Mouse (Mus musculus) splenic B cell, adult 2 months (primary cell): ENCODE measurements at regions not wholly inside any gene's neighbourhood (a gene's known extent, or its start where the extent isn't known, plus 50 kb on each side); places are given as distances from the start of the nearest gene placed in this dataset.

ENCODE experiments used
- DNase-seq: peaks from one replicate; pipeline ENCODE4 v3.0.0-alpha.2; 2011; ENCODE audit warnings: low read depth, low spot score
- H3K27me3 ChIP-seq: 2 replicates; pipeline ENCODE4 v1.6.1; 2012; ENCODE audit warnings: mild to moderate bottlenecking, low read length, moderate library complexity, mixed read lengths; ENCODE audit not compliant: control insufficient read depth, poor library complexity, insufficient read depth, severe bottlenecking
- H3K36me3 ChIP-seq: 2 replicates; pipeline ENCODE4 v1.6.1; 2012; ENCODE audit warnings: mild to moderate bottlenecking, low read length, moderate library complexity, mixed read lengths; ENCODE audit not compliant: control insufficient read depth, poor library complexity, insufficient read depth, severe bottlenecking

DNA sequence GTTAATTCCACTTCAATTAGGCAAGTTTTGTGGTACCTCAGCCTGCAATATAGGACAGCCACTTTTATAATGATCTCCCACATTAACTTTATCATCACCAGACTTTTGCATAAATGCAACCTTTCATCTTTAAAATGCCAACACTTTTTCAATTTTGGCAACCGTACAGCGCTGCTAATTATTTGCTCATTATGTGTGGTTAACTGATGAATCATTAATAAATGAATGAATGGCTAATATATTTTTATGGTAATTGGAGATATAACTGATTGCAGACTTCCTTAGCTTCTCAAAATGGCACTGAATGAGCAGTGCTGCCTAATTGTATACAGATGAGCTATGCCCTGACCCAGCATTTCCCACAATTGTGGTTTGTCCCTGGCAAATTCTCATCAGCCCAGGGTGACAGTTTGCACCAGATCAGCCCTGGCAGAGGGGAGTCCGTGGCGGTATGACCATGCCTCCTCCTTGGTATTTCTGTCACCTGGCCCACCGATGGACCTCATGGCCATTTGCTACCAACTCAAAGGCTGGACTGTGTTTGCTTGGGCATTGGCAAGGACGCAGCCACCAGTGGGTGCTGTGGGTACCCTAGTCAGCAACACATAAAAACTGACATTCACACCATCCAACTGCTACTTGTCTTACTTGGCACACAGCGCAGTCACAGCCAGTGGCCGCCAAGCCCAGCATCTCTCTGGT is 173.7 kb upstream of the Lmo4 start:
- H3K27me3 ChIP-seq: no peaks in the 10 kb centered on the region
- no peak for DNase-seq
- no peaks in the 10 kb centered on the region for H3K36me3 ChIP-seq

DNA sequence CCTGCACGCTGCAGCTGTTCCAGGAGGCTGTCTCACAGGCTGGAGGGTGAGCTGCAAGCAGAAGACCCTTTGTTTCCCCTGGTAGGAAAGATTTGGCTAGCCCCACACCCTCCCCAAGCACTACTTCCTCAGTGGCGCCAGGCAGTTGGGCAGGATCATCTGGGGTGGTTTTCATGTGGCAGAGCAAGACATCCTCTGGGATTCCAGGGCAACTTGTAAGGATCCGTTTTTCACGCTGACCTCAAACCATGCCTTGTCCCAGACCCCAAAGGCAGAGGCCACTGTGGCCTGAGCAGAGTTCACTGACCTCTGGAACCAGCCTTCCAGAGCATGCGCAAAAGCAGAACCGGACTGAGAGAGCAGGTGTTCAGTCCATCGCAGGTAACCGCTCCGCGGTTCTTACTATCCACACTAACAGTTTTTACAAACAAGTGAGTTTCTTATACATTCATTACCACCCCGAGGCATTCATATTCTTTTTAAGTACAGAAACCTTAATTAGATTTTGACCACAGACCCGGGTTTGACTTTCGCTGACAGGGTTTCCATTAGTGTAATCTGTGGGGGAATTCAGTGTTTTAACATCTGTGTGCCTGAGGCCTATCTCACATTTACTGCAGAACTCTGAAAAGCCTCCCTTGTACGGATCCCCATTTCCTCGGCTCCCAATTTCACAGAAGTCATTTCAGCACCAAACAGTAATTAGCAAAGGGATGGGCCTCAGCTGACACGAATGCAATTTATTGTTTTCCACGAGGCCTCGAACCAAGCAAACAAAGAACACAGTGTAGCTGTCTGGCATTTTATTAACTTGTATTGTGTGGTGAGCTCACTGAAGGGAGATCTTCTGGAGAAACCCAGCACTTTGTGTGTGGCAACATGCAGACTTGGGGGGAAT is 172.9 kb upstream of the Lmo4 start:
- Histone ChIP-seq H3K27me3 (no peaks in the 10 kb centered on the region), H3K36me3 (no peaks in the 10 kb centered on the region)
- no peak for DNase-seq

DNA sequence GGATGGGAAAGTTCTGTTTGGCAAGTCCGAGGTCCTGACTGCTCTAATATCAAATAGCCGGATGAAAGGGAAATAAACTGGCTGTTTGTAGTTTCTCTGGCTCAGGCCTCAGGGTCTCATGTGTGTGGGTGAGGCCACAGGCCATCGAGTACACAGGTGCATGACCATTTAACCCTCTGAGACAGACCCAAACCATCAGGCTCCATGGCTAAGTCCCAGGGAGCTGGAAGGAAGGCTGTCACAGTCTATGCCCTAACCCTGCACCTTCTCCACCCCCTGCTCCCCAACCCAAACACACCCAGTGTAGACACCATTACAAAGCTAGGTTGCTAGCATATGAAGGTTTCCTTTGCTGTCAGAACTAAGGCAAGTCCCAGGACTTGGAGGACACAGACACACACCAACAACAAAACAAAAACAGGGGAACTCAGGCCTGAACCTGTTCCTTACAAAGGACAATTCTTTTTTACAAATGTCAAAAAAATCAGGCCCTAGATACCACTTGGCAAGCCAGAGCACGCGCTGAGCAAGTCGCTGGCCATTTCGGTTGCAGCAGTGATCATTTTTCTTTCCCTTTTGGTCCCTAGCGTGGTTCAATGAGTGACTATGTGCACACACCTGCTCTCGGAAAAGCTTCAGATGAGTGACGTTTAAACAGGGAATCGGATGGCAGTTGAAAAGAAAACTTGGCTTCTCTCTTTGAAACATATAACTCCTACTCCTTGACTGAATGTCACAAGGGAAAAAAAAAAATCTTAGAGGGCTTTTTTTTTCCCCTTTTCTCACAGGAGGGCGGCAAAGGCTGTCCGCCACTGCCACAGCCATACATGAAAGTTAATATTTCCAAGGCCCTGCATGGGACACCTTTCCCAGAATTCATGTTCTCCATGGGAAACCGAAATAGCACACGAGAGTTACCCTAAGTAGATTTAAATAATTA is 171.7 kb upstream of the Lmo4 start:
- no peak for DNase-seq
- Histone ChIP-seq H3K27me3 (no peaks in the 10 kb centered on the region), H3K36me3 (no peaks in the 10 kb centered on the region)

DNA sequence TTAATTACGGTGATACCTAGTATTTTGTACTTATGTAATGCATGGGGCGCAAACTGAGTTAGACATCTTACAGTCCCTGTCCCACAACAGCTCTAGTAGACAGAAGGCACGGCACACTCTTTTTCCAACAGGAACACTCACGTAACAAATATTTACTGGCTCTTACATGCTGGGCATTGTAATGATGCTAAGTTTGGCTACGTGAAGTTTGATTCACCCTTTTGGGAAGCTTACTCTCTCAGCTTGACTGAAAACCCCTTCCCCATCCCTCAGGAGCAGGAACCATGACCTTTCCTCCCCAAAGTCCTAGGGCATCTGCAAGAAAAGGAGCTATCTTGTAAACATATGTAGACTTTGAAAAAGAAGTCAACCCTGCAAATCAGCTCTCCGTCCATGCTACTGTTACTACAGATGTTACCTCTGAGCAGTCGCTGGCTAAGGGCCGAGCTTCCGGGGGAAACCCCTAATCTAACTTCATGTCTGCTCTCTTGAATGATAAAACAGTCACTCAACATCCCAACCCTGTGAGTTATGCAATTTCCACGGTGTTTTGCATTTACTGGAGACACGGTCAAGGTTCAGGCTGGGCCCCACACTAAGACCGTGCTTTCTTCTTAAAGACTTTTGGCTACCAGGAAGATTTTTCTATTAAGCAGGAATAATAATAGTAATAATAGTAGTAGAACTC is 170.8 kb upstream of the Lmo4 start:
- no peaks in the 10 kb centered on the region for H3K27me3 ChIP-seq
- DNase-seq: no peak
- H3K36me3 ChIP-seq: no peaks in the 10 kb centered on the region

DNA sequence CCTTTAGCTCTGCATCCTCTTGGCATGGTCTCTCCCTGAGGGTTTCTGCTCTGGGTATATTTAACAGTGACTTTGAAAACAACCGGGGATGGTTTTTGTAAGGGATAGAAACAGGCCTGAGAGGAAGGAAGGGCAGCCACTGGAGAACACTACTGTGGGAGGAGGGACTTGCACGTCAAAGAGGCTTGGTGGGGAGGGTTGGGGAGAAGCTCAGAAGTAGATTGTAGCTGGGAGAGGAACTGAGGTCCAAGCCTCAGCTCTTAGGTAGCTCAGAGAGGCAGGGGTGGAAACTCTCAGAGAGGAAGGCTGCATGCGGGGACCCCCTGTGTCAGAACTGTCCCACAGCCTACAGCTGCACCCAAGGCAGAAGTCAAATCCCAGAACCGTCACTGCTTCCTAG is 163.3 kb upstream of the Lmo4 start:
- Histone ChIP-seq H3K27me3 (no peaks in the 10 kb centered on the region), H3K36me3 (no peaks in the 10 kb centered on the region)
- no peak for DNase-seq

DNA sequence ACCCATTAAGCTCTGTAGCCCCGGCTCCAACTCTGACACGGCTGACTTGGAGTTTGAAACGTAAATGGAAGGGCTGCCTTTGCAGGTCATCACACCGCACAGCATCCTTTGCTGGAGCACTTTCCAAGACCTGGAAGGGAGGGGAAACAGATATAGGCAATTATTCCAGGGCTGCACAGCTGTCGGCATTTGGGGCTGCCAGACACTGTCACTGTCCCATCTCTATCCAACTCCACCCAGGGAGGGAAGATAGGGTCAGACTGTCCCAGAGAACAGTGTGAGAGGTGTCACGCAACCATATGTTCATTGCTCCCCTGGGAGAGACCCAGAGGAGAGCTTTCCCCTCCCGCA is 162.7 kb upstream of the Lmo4 start:
- DNase-seq: no peak
- H3K27me3 ChIP-seq: no peaks in the 10 kb centered on the region
- H3K36me3 ChIP-seq: no peaks in the 10 kb centered on the region

DNA sequence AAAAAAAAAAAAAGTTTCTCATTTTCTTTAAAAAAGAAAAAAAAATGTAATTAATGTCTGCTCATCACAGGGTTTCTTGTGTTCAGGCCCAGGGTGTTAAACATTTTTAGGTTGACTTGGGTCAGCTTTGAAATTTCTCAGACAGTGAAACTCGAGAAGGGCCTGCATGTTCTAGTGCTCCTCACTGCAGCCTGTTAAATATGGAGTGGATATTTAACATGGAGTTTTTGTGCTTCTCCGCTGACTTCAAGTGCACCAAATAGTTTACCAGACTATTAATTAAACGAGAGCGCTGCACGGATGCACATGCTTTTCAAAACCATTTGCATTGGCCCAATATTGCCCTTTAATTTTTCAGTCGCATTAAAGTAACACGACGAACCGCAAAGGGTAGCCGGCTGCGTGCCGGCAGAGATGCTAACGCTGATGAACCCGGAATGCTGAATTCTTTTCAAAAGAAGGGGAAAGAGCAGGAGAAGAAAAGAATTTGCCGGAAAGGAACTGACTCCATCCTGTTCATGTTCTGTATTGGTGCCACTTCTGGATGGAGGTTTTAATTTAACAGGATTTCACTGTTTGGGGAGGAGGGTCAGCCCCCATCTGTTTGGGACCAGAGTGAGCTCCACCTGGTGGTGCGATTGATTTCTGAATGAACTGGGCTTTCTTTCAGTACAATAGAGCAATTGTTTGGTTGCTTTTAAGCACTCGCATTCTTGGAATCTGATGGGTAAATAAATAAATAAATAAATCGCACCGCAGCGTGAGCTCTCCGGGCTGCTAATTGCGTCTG is 162.2 kb upstream of the Lmo4 start:
- no peak for DNase-seq
- no peaks in the 10 kb centered on the region for H3K36me3 ChIP-seq
- no peaks in the 10 kb centered on the region for H3K27me3 ChIP-seq

DNA sequence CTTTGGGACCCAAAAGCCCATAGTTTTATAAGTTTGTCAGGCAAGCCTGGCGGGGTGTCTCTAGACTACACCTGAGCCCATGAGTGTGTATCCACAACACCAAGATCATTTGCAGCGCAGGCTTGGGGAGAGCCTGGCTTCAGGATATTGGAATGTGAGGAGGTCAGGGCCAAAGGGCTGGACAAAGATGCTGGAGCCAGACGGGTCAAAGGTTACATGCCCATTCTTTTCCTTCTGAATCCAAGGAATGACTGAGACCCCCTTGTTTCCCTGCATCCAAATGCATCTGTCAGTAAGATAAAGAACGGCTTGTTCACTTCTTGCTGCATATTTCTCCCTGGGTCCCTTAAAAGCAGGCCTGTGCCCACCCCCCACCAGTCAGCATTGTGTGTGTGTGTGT is 160.9 kb upstream of the Lmo4 start:
- no peaks in the 10 kb centered on the region for H3K27me3 ChIP-seq
- no peak for DNase-seq
- no peaks in the 10 kb centered on the region for H3K36me3 ChIP-seq

DNA sequence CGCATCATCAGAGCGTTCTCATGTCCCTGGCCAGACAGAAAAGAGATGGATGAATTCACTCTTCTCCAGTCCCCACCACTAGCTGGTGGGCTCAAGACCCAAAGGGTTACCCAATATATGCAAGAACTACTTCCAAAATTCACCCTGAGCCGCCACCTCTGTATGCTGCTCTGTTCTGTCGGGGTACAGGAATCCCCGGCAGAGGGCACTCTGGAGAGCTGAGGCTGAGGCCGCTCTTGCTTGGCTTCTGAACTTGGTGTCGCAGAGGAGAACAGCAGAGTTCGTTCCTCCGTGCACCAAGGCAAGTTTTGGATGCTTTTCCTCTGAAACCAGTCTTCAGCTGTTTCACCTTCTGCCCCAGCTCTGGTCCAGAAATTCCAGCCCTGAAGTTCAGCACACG is 157.5 kb upstream of the Lmo4 start:
- peak; percentile 32 for DNase-seq
- H3K27me3 ChIP-seq: no peaks in the 10 kb centered on the region

DNA sequence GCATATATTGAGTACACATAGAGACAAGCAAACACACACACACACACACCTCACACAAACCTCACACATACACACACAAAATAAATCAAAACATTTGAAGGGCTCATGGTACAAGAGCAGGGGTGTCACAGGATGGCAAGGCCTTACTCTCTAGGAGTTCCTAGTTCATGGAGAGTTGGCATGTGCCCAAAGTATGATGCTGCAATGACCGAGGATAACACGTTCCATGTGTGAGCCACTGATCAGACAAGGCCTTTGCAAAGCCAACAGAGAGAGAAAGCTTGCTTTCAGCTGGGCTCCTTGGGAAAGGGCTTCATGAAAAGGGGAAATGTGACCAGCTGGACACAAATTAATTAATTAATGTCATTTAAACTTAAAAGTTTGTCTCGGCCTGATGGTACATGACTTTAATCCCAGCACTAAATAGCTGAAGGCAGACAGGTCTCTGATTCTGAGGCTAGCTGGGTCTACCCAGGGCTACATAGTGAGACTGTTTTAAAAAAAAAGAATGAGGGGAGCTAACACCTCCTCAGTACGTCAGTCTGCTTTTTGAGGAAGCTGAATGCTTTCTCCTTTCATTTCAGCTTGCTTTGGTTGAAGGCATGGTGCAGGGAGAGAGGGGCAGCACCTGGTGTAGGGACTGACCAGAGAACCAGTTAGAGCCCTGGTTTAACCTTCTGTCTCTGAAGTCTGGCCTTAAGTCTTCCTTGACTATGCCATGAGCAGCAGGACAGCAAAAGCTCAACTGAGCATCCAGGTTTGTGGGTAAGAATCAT is 156.4 kb upstream of the Lmo4 start:
- Histone ChIP-seq H3K36me3 (no peaks in the 10 kb centered on the region), H3K27me3 (no peaks in the 10 kb centered on the region)
- DNase-seq: no peak

More for the DNA sequence above, 157.5 kb upstream of the Lmo4 start:
- no peaks in the 10 kb centered on the region for H3K36me3 ChIP-seq

DNA sequence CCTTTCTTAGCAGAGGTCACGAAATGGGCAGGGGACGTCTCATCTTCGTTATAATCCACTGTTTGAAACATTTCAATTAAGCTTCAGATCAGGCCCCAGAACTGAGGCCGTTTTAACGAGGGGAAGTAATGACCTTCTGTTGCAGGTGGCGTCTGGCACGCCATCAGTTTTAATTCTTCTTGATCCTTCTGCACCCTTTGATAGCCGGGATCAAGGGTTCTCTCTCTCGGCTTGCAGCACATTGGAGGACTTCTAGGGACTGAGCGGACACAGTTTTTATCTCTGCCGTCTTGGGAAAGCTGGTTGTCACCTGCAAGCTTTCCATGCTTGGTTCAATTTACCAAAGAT is 151.9 kb upstream of the Lmo4 start:
- DNase-seq: no peak
- Histone ChIP-seq H3K36me3 (no peaks in the 10 kb centered on the region), H3K27me3 (no peaks in the 10 kb centered on the region)

DNA sequence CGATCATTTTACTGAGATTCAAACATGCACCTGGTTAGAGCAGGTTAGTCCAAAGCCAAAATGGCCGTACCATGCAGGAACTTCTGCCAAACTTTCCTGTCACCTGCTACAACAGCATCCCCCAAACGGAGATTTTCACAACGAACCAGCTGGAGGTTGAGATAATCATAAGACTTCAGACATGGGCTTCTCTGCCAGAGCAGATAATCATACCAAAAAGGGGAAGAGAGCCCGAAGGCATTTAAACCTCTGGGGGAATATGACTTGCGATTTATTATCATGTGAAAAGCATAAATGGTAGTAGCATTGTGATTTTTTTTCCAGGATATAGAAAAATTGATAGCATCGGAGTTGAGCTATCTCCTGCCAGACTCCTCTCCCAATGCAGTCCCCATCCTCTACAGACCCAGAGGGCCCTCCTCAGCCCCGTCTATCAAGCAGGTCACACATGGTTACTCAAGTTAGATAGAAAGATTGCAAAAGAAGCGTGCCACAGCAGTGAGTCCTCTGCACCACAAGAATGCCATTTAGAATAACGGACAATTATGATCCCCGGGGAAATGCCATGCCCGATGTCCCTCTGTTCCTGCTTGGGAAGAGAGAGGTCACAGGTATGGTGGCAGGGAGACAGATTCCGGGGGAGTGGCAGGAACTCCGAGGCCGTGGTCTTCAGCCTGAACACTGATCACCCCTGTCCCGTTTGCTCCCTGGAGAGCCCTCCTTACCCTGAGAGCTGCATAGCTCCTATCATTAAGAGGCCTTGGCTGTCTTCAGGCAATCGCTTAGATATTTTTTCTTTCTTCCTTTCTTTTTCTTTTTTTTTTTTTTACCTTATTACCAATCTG is 151.3 kb upstream of the Lmo4 start:
- DNase-seq: no peak
- Histone ChIP-seq H3K36me3 (no peaks in the 10 kb centered on the region), H3K27me3 (no peaks in the 10 kb centered on the region)

DNA sequence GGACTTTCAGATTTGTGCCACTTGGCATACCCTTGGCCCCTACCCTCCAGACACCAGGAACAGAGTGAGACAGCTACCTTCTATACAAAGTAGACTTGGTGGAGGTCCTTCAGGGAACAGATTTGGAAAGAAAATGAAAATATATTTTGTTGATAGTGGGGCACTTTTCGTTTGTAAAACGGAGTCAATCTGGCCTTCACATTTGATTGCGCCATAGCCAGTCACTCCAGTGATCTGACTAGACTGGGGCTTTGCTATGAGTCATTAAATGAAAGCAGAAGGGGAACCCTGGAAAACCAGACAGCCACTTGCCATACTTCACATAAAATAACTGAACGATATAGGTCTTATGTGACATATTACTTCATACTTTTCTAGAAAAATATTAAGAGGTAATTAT is 147.5 kb upstream of the Lmo4 start:
- no peaks in the 10 kb centered on the region for H3K36me3 ChIP-seq
- no peaks in the 10 kb centered on the region for H3K27me3 ChIP-seq
- DNase-seq: no peak
